Mouse (Mus musculus): Measurements from ENCODE around the gene Fas.

The Fas gene

GRCm38 (mm10) chr19:34289948-34290789, at the start of gene Fas:
Gene Fas (plus strand): TSS chr19:34290666.
- DNase-seq (ENCODE audit: low read depth) = peak; percentile 39

DNA sequence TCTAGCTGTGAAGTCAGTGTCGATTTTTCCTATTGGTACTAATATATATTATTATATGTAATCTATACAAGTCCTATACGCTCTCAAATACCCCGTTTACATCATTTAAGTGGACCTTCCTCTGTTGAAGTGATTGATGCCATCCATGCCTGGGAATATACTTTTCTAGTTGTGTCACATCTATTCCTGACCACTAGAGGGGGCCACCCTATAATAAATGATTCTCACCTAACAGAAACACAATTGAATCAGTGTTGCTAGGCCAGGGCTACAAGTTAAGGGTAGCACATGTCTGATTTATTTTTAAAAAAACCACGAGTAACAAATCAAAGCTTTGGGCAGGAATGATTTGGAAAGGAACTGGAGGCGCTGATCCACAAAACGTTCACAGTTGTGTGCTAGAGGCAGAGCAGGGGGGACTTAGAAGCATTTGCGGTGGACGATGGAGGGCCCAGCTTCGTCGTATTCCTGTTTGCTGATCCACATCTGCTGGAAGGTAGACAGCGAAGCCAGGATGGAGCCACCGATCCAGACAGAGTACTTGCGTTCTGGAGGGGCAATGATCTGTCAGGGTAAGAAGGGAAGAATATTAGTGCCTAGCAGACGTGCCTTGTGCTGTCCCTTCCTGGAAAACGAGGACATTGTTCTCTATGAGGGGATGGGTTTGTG, 49.1 kb upstream of the Fas start:
- DNase-seq (ENCODE audit: low read depth) = no peak

DNA sequence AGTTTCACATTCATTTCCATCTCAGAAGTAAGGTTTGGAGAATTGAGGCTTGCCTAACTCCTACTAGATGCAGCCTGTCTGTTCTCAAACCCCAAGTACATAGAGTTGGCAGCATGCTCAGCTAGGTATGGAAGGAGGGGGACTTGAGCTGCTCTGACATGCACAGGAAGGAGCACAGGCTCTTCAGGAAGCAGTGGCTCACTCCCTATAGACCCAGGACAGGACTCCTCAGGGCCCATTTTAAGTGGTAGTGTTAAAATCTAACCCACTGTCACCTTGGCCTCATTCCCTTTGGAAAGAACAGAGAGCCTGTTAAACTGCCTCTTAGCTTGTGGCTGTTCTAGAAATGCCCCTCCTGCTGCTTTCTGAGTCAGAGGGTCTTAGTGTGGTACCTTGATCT, 47.5 kb upstream of the Fas start:
- no peak for DNase-seq (ENCODE audit: low read depth)

DNA sequence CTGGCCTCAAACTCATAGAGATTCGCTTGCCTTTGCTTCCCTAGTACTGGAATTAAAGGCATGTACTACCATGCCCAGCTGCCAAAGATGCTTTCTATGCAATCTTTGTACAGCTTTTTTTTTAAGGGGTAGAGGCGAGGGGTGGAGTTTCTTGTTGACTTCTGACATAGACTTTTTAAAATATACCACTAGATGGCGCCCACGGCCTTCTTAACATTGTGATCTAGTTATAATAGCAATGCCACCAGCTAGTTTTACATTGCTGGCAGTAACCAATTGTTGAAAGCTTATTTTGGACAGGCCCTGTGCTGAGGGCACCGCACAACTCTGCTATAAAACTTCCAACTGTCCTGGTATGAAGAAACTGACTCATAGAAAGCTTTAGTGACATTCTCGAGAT, 46.4 kb upstream of the Fas start:
- DNase-seq (ENCODE audit: low read depth) = peak; percentile 43

DNA sequence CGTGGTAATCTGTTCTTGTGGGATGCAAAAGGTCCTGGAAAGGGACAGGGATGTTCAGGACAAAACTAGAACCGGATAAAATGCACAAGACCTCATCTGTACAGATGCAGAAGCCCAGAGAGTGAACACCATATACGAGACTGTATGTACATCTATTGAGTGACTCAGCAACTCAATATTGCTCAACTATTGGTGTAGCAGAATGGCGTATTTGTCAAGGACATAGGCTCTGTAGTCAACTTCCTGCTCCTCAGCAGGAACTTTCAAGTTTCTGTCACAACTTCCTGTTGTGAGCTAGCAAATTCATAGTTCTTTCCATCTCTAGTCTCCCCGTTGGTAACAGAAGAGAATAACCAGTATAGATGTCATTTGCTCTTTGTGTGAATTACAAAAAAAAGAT, 41.9 kb upstream of the Fas start:
- no peak for DNase-seq (ENCODE audit: low read depth)

DNA sequence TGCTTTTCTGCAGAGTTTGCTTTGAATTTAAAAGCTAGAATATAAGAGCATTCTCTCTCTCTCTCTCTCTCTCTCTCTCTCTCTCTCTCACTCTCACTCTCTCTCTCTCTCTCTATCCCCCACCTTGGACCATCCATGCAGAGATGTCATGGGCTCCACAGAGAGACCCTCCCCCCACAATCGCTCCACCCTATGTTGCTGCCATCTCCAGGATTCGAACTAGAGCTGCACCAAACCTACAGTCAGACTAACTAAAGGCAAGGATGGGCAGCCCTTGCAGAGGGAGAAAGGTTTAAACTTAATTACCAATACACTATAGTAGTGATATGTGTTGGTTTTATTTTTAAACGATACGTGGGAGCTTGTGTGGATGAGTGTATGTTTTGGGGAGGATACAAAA, 39.8 kb upstream of the Fas start:
- DNase-seq (ENCODE audit: low read depth) = no peak

DNA sequence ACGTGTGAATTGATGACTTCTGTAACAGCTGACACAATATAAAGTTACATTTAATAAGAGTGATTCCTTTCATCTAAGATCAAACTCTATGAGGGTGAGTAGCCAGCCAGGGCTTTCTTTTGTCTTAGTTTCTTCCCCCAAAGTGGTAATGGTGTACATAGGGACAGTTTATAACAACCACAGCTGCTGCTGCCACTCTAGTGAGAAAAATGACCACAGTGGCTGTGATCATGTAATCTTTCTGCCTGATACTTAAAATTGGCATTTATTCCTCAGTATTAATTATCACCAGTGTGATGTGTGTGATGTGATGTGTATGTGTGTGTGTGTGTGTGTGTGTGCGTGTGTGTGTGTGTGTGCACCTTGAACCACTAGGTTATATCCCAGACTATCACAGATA, 38.6 kb upstream of the Fas start:
- no peak for DNase-seq (ENCODE audit: low read depth)

DNA sequence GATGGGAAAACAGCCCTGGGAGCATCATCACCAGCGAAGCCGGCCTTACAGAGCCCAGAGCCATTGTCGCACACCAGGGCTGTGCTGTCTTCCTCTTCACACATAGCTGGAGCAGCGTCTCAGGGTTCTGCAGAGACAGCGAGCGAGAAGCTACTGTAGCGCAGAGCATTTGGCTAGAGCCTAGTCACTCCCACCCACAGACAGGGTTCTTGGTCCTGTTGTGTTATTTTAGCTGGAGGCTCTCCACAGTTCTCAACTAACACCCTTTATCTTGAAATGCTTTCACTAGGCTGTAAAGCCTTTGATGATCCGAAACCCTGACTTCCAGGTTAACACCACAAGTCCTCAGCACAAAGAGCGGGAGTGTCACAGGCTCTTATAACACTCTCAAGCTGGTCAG, 38.0 kb upstream of the Fas start:
- no peak for DNase-seq (ENCODE audit: low read depth)

GRCm38 (mm10) chr19:34254101-34254879, 36.2 kb upstream of the Fas start:
- DNase-seq (ENCODE audit: low read depth) = no peak

GRCm38 (mm10) chr19:34254880-34255681, 35.4 kb upstream of the Fas start, which contains the start of gene Acta2:
Gene Acta2 (minus strand): TSS chr19:34255590.
- no peak for DNase-seq (ENCODE audit: low read depth)

DNA sequence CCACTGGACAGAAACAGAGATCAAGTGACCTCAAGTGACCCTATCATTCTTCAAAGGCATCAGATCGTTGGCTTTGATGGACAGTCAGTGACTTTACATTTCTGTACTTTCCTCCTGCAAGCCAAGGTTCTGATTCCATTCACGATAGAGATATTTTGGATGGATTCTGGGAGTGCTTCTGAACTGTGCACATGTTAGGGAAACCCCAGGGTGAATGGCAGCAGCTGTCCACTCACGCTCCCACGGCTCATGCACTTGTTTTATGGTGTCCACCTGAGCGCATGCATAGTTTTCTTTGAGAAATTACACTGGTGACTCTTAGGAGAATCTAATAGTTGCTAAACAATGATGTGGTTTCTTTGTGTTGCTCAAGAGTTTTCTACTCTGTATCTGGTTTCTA, 34.3 kb upstream of the Fas start:
- no peak for DNase-seq (ENCODE audit: low read depth)

GRCm38 (mm10) chr19:34256936-34257335, 33.5 kb upstream of the Fas start:
- no peak for DNase-seq (ENCODE audit: low read depth)

DNA sequence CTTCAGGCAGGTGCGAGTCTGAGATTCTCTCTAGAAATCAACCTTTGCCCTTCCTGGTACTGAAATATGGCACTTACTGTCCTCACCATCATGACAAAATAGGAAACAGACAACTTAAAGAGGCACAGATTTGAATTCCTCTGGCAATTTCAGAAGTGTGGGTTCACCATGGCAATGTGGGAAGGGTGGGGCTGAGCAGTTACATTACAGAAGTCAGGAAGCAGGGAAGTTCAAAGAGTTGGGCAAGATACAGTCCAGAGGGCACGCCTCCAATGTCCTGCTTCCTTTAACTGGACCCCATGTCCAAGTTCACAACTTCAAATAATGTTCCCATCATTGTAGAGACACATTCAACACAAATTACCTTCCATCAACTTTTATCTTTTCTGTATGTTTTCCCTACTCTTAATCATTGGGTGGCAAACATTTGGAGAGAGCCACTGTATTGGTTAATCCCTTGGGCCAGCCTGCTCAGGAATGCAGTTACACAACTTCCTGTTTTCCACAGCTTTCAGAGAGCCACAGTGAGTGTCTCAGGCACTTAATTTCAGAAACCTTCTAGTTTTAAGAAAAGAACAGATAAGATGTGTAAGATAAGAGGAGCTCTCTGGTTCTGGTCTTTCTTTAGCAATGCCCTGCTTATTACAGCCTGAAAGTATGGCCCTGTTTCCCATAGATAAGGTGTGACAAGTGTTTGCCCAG, 28.0 kb upstream of the Fas start:
- no peak for DNase-seq (ENCODE audit: low read depth)

- no peak for DNase-seq (ENCODE audit: low read depth)
Observed at GRCm38 (mm10) chr19:34265604-34266193, 24.8 kb upstream of the Fas start.

- no peak for DNase-seq (ENCODE audit: low read depth)
Observed at GRCm38 (mm10) chr19:34268991-34269390, 21.5 kb upstream of the Fas start.

- no peak for DNase-seq (ENCODE audit: low read depth)
Observed at GRCm38 (mm10) chr19:34270106-34270726, 20.2 kb upstream of the Fas start.

GRCm38 (mm10) chr19:34270824-34271464, 19.5 kb upstream of the Fas start:
- DNase-seq (ENCODE audit: low read depth) = no peak

DNA sequence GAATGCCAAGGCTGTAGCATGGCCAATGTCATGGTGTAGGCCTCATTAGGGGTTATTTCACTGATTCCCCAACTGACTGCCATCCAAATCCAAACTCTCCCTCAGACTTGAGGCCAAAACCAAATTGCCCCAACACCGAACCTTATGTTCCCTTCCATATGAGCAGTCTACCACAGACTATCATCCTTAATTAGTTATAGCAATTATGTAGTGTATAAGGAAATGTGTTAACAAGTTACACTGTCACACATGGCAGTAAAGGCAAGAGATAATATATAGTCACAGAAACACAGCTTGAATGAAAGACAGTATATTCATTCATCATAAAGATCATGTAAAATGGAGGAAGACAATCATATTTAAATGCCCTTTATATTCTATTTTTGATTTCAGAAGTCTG, 17.4 kb upstream of the Fas start:
- no peak for DNase-seq (ENCODE audit: low read depth)

- no peak for DNase-seq (ENCODE audit: low read depth)
Observed at GRCm38 (mm10) chr19:34278078-34278477, 12.4 kb upstream of the Fas start.

- no peak for DNase-seq (ENCODE audit: low read depth)
Observed at GRCm38 (mm10) chr19:34283614-34284013, 6.9 kb upstream of the Fas start.
